Comparison of ENCODE assay signal across 8 mouse cellular contexts in the genomic region with DNA sequence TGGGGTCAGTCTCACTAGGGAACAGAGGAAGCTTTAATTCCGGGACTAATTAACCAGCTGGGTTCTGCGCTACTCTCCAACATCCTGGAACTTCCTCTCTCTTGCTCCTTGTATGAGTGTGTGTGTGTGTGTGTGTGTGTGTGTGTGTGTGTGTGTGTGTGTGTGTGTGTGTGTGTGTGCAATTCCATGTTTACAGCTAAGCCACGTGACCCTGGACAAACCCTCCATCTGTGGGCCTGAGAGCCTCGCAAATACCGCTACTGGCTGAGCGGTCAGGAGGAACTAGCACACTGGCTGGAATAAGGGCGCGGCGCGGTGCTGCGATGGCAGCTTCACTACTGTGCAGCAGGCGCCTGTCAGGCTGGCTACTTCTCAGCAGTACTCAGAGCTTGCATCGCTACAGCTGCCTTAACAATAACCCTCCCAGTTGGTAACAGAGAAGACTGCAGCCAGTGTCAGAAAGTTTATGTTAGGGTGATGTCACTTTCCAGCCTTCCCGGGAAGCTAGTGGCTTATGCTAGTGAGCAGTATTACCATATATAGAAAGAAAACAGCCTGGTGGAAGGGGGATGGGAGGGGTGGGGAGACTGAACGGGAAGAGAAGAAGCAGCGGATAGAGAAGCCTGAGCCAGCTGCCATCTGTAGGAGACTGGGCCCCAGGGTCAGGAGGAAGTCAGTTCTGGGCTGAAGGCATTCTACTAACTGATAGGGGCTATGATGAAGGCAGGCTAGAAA. TPM values are rescaled to one million over a fixed set of nuclear protein-coding genes. Genes with fewer than 3 reads are reported as not detected.
DNase-seq lines count a peak whose midpoint lies in the region; ATAC-seq and TF ChIP-seq lines count a peak whose summit lies in the region.

No protein-coding gene starts in this region.

- 0 out of 2 replicates have a peak, but pooled peaks cover 3% of the 10 kb centered on the region for H3K4me1 ChIP-seq in intestine, postnatal 0 days (replicated peaks; ENCODE audit: control insufficient read depth, insufficient read depth, low read length)
- peaks cover 23% of the 10 kb centered on the region for H3K4me1 ChIP-seq in midbrain, embryonic 10.5 days

- 4% methylated on average over 16 of the region's 16 CpGs for WGBS in intestine, postnatal 0 days
- WGBS in midbrain, embryonic 10.5 days = 3% methylated on average over 16 of the region's 16 CpGs

- TF ChIP-seq CTCF in intestine, postnatal 0 days (IDR thresholded peaks at IDR 0.05; ENCODE audit: low read depth) = 0 out of 2 replicates have a peak, but pooled peaks have one; percentile 2

- H3K36me3 ChIP-seq in intestine, postnatal 0 days (ENCODE audit: control insufficient read depth, insufficient read depth) = no peaks in the 10 kb centered on the region
- H3K36me3 ChIP-seq in midbrain, embryonic 10.5 days = no peaks in the 10 kb centered on the region

- DNase-seq in adrenal gland, adult 8-10 months = peak; percentile 64
- DNase-seq in embryo, embryonic 11 days = peak; percentile 85
- DNase-seq in left cerebral cortex, postnatal 4 days = peak; percentile 64
- DNase-seq in midbrain, embryonic 10.5 days (ENCODE audit: low spot score) = peak; percentile 80
- DNase-seq in right cerebral cortex, postnatal 4 days = peak; percentile 47

- no peak overlapping the region for H3K9ac ChIP-seq in intestine, postnatal 0 days (ENCODE audit: low read depth, low read length)

- peak overlapping the region; percentile 4; the same call in 1 of the 2 replicates for H3K4me3 ChIP-seq in intestine, postnatal 0 days (ENCODE audit: low read depth, low read length)
- peak overlapping the region; percentile 50 for H3K4me3 ChIP-seq in midbrain, embryonic 10.5 days

- H3K4me2 ChIP-seq in intestine, postnatal 0 days (replicated peaks; ENCODE audit: low read depth) = peak overlapping the region; percentile 59

- ATAC-seq in granulocyte monocyte progenitor cell, adult 5-6 weeks (replicated peaks; ENCODE audit: poor library complexity, severe bottlenecking) = peak; percentile 88
- ATAC-seq in intestine, postnatal 0 days = peak; percentile 86
- no peak for ATAC-seq in activated CD4-positive, CD25-positive, alpha-beta regulatory T cell, adult 4 months

- no peaks in the 10 kb centered on the region for H3K27me3 ChIP-seq in intestine, postnatal 0 days (replicated peaks; ENCODE audit: control insufficient read depth, insufficient read depth, low read length)
- H3K27me3 ChIP-seq in midbrain, embryonic 10.5 days (ENCODE audit: low read depth, poor library complexity, severe bottlenecking) = no peaks in the 10 kb centered on the region

- peaks cover 3% of the 10 kb centered on the region; the same call in 1 of the 2 replicates for H3K9me3 ChIP-seq in intestine, postnatal 0 days (ENCODE audit: control insufficient read depth)
- no peaks in the 10 kb centered on the region; the same call in 1 of the 2 replicates for H3K9me3 ChIP-seq in midbrain, embryonic 10.5 days (replicated peaks)

- peak overlapping the region; percentile 81 for H3K27ac ChIP-seq in intestine, postnatal 0 days (ENCODE audit: low read depth, low read length)
- H3K27ac ChIP-seq in midbrain, embryonic 10.5 days (replicated peaks) = peak overlapping the region; percentile 88

- intact Hi-C loops in left cerebral cortex, postnatal 4 days (cut with DNase I) = loop anchor here (5.0 kb wide), 1 partner anchor 58 kb away; no protein-coding TSS in a partner anchor

RNA-seq across cellular contexts. Expression of a gene that starts 30.9 kb away (rescaled TPM):
- total RNA-seq in adrenal gland, adult 8-10 months (2022) = 100 to 1,000 TPM; 230 to 269 (median 241) TPM
- total RNA-seq in granulocyte monocyte progenitor cell, adult 5-6 weeks (2014; fragmentation: Nextera tagmentation) = 56.3 and 74.5 TPM in 2 replicates
- 164 and 176 TPM in 2 replicates for total RNA-seq in granulocyte monocyte progenitor cell, adult 5-6 weeks (2017)
- 185 and 188 TPM in 2 replicates for polyA plus RNA-seq in intestine, postnatal 0 days (2015; fragmentation: Nextera tagmentation; extraction: Ambion mirVana)
- total RNA-seq in left cerebral cortex, postnatal 4 days (2021) = 10 to 100 TPM; 80.8 to 85.5 TPM
- polyA plus RNA-seq in midbrain, embryonic 10.5 days (2016; fragmentation: Nextera tagmentation; extraction: Ambion mirVana) = 123 and 129 TPM in 2 replicates
- 100 to 1,000 TPM; 250 to 278 TPM for polyA plus RNA-seq in activated CD4-positive, CD25-positive, alpha-beta regulatory T cell, adult 4 months (2017; shearing (Covaris generic))
